Mouse (Mus musculus) CH12.LX (cell line): ENCODE results near the gene Nradd. TPM values are rescaled to one million over a fixed set of nuclear protein-coding genes. Genes with fewer than 3 reads are reported as not detected.

ENCODE experiments used
- DNase-seq: peaks from one replicate; pipeline ENCODE4 v3.0.0-alpha.2; 2013; ENCODE audit errors: extremely low read depth
- H3K27ac ChIP-seq: 2 replicates; pipeline ENCODE4 v1.5.1; 2012; ENCODE audit warnings: low read depth, mild to moderate bottlenecking, control low read depth, moderate library complexity; ENCODE audit not compliant: insufficient read depth
- H3K27me3 ChIP-seq: replicated peaks from 2 replicates; pipeline ENCODE3; 2012; ENCODE audit warnings: inconsistent platforms
- H3K36me3 ChIP-seq, 2 experiments: replicated peaks in 1 of 2; 2 replicates each; pipeline versions ENCODE3 to v1.6.1; 2012; ENCODE audit warnings: inconsistent platforms in 1 of 2, low read length in 1 of 2, mild to moderate bottlenecking in 1 of 2, mixed read lengths in 1 of 2, moderate library complexity in 1 of 2; ENCODE audit not compliant: control insufficient read depth in 1 of 2, insufficient read depth in 1 of 2
- H3K4me1 ChIP-seq, 2 experiments: 2 replicates each; pipeline ENCODE4 v1.6.1; 2012; ENCODE audit warnings: inconsistent platforms in 1 of 2, moderate library complexity in 1 of 2; ENCODE audit not compliant: insufficient read depth in 2 of 2, control insufficient read depth in 1 of 2
- H3K4me2 ChIP-seq: 2 replicates; pipeline ENCODE4 v1.6.1; 2012; ENCODE audit warnings: low read depth, mild to moderate bottlenecking, control low read depth; ENCODE audit not compliant: poor library complexity, insufficient read depth, severe bottlenecking
- H3K4me3 ChIP-seq, 3 experiments: fragments of 150-350 bp in 1 of 3; sonication (generic) in 1 of 3; replicated peaks in 1 of 3; 2 replicates each; pipeline versions ENCODE3 to v1.5.1; 2011 to 2012; ENCODE audit warnings: low read depth in 2 of 3, low read length in 2 of 3, mild to moderate bottlenecking in 2 of 3, moderate library complexity in 2 of 3, control low read depth in 1 of 3, improper control_type of control experiment in 1 of 3, inconsistent platforms in 1 of 3, mixed read lengths in 1 of 3; ENCODE audit not compliant: poor library complexity in 1 of 3
- H3K79me2 ChIP-seq: replicated peaks from 2 replicates; pipeline ENCODE4 v1.6.1; 2012; ENCODE audit warnings: mild to moderate bottlenecking, moderate library complexity; ENCODE audit not compliant: control insufficient read depth, poor library complexity, insufficient read depth, severe bottlenecking; ENCODE audit errors: extremely low read depth
- H3K9ac ChIP-seq: 2 replicates; pipeline ENCODE4 v1.6.1; 2012; ENCODE audit warnings: low read depth, mild to moderate bottlenecking, control low read depth, moderate library complexity; ENCODE audit not compliant: insufficient read depth
- H3K9me3 ChIP-seq: replicated peaks from 2 replicates; pipeline ENCODE3; 2012; ENCODE audit warnings: low read length, inconsistent platforms, mixed read lengths
- BHLHE40 ChIP-seq: IDR thresholded peaks from 2 replicates; pipeline ENCODE4 v1.6.1; 2011; ENCODE audit warnings: mild to moderate bottlenecking, low read depth, low read length, improper control_type of control experiment
- CTCF ChIP-seq, 2 experiments: IDR thresholded peaks in 1 of 2; conservative IDR thresholded peaks in 1 of 2; 2 replicates each; pipeline ENCODE4 v1.5.1; 2011 to 2012; ENCODE audit warnings: low read depth in 2 of 2, low read length in 2 of 2, improper control_type of control experiment in 1 of 2, inconsistent platforms in 1 of 2, mild to moderate bottlenecking in 1 of 2, moderate library complexity in 1 of 2
- E2F4 ChIP-seq: IDR thresholded peaks from 2 replicates; pipeline ENCODE4 v1.6.1; 2011; ENCODE audit warnings: low read depth, low read length, improper control_type of control experiment; ENCODE audit not compliant: insufficient replicate concordance
- ELF1 ChIP-seq: IDR thresholded peaks from 2 replicates; pipeline ENCODE4 v1.6.1; 2014; ENCODE audit warnings: low read depth, mild to moderate bottlenecking, inconsistent platforms, low read length, improper control_type of control experiment
- EP300 ChIP-seq: IDR thresholded peaks from 2 replicates; pipeline ENCODE4 v1.6.1; 2011; ENCODE audit warnings: low read length, improper control_type of control experiment
- ETS1 ChIP-seq: conservative IDR thresholded peaks from 2 replicates; pipeline ENCODE4 v1.6.1; 2012; ENCODE audit warnings: low read depth, mild to moderate bottlenecking, inconsistent platforms, low read length, improper control_type of control experiment, moderate library complexity
- IRF4 ChIP-seq: IDR thresholded peaks from 2 replicates; pipeline ENCODE4 v1.6.1; 2014; ENCODE audit warnings: low read depth, mild to moderate bottlenecking, inconsistent platforms, low read length, improper control_type of control experiment
- JUND ChIP-seq: conservative IDR thresholded peaks from 2 replicates; pipeline ENCODE4 v1.6.1; 2011; ENCODE audit warnings: low read depth, low read length, improper control_type of control experiment
- KAT2A ChIP-seq: IDR thresholded peaks from 2 replicates; pipeline ENCODE4 v1.6.1; 2012; ENCODE audit warnings: low read length, improper control_type of control experiment, inconsistent platforms; ENCODE audit not compliant: insufficient replicate concordance
- MAFK ChIP-seq: IDR thresholded peaks from 2 replicates; pipeline ENCODE4 v1.6.1; 2011; ENCODE audit warnings: low read length, improper control_type of control experiment; ENCODE audit not compliant: insufficient replicate concordance
- MAX ChIP-seq: IDR thresholded peaks from 2 replicates; pipeline ENCODE4 v1.6.1; 2011; ENCODE audit warnings: low read length, improper control_type of control experiment
- MAZ ChIP-seq: IDR thresholded peaks from 2 replicates; pipeline ENCODE4 v1.6.1; 2012; ENCODE audit warnings: low read depth, mild to moderate bottlenecking, inconsistent platforms, low read length, improper control_type of control experiment, moderate library complexity
- MEF2A ChIP-seq: IDR thresholded peaks from 2 replicates; pipeline ENCODE4 v1.6.1; 2014; ENCODE audit warnings: low read depth, mild to moderate bottlenecking, inconsistent platforms, low read length, improper control_type of control experiment, borderline replicate concordance
- MXI1 ChIP-seq: IDR thresholded peaks from 2 replicates; pipeline ENCODE4 v1.6.1; 2011; ENCODE audit warnings: mild to moderate bottlenecking, low read depth, low read length, improper control_type of control experiment
- NELFE ChIP-seq: IDR thresholded peaks from 2 replicates; pipeline ENCODE4 v1.6.1; 2011; ENCODE audit warnings: low read depth, low read length, improper control_type of control experiment
- POLR2AphosphoS2 ChIP-seq: IDR thresholded peaks from 2 replicates; pipeline ENCODE4 v1.6.1; 2011; ENCODE audit warnings: low read depth, low read length, improper control_type of control experiment
- RAD21 ChIP-seq: IDR thresholded peaks from 2 replicates; pipeline ENCODE4 v1.6.1; 2011; ENCODE audit warnings: low read depth, mild to moderate bottlenecking, low read length, improper control_type of control experiment, moderate library complexity
- RCOR1 ChIP-seq: conservative IDR thresholded peaks from 2 replicates; pipeline ENCODE4 v1.6.1; 2012; ENCODE audit warnings: low read depth, mild to moderate bottlenecking, inconsistent platforms, low read length, improper control_type of control experiment
- TBP ChIP-seq: conservative IDR thresholded peaks from 2 replicates; pipeline ENCODE4 v1.6.1; 2011; ENCODE audit warnings: low read depth, low read length, improper control_type of control experiment
- TCF12 ChIP-seq: IDR thresholded peaks from 2 replicates; pipeline ENCODE4 v1.6.1; 2014; ENCODE audit warnings: low read depth, mild to moderate bottlenecking, inconsistent platforms, low read length, improper control_type of control experiment
- USF1 ChIP-seq: IDR thresholded peaks from 2 replicates; pipeline ENCODE4 v1.6.1; 2014; ENCODE audit warnings: low read depth, mild to moderate bottlenecking, inconsistent platforms, low read length, improper control_type of control experiment
- USF2 ChIP-seq: conservative IDR thresholded peaks from 2 replicates; pipeline ENCODE4 v1.6.1; 2011; ENCODE audit warnings: low read depth, low read length, improper control_type of control experiment
- ZC3H11A ChIP-seq: IDR thresholded peaks from 2 replicates; pipeline ENCODE4 v1.6.1; 2012; ENCODE audit warnings: low read depth, mild to moderate bottlenecking, inconsistent platforms, low read length, improper control_type of control experiment
- ZMIZ1 ChIP-seq: IDR thresholded peaks from 2 replicates; pipeline ENCODE4 v1.6.1; 2012; ENCODE audit warnings: low read depth, mild to moderate bottlenecking, inconsistent platforms, low read length, improper control_type of control experiment
- ZNF384 ChIP-seq: IDR thresholded peaks from 2 replicates; pipeline ENCODE4 v1.6.1; 2012; ENCODE audit warnings: low read depth, low read length, improper control_type of control experiment, inconsistent platforms
- dilution Hi-C: fragments of 300-500 bp; cut with MboI; formaldehyde crosslinking; loops from 2 replicates; pipeline ENCODE4 v1.14.3; 2020; ENCODE audit warnings: low sequenced_read_pairs; ENCODE audit not compliant: extremely low pct_unique_long_range_greater_than_20kb, extremely low pct_ligation_motif_present
- in situ Hi-C: fragments of 300-500 bp; cut with MboI; formaldehyde crosslinking; loops from 3 replicates; pipeline ENCODE4 v1.14.3; 2019; ENCODE audit warnings: low sequenced_read_pairs, low pct_ligation_motif_present, low pct_unique_long_range_greater_than_20kb, mixed read lengths
- polyA plus RNA-seq: library from polyadenylated mRNA; unstranded; fragments of >175 nt; gene quantifications from 2 replicates; pipeline ENCODE4 v1.2.1, GENCODE M21; 2012; ENCODE audit warnings: low read depth; ENCODE audit not compliant: insufficient read length
- total RNA-seq, 2 experiments: library from RNA; depleted of rRNA; stranded (reverse); fragments of 300-350 nt in 1 of 2; fragments of >200 nt in 1 of 2; gene quantifications; 2 replicates each; pipeline ENCODE4 v1.2.3; 2012 to 2014

The Nradd gene
- total and polyA plus RNA-seq, 3 experiments: 8.9 to 18.4 (median 15.8) TPM

DNA sequence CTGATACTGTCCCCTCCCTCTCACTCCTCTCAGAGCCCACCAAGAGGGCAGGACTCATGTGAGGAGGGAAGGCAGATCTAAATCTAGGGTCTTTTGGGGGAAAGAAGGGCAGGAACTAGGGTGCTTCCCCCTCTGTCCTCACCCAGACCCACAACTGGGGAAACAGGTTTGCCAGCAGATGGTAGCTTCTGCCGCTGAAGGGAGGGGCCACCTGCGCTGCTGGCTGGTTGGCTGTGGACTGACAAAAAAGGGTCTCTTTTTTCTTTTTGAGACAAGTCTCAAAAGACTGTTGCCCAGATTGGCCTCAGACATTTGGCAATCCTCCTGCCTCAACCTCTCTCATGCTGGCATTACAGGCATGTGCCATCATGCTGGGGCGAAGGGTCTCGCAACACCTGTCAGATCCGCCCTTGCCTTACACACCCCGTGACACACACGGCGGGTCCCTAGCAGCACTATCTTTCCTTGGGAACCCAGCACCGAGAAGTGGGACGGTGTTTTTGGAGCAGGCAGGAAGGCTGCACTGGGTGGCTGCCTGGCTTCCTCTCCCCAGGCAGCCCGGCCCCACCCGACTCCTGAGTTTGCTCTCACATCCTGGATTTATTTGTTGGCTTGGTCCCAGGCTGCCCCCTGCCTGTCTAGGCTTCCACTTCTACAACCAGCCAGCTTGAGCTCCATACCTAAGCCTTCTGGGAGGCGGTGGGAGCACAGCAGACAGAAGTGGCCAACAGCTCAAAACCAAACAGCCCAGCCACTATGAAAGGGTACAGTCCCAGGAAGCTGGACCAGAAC lies 27.9 kb upstream of the Nradd start:
- H3K4me1 ChIP-seq: peaks cover 16 to 53% of the 10 kb centered on the region in 2 experiments
- no peak for TF ChIP-seq IRF4
- TF ChIP-seq MAX: no peak
- peak in 1 of 2 experiments; percentile 34; a peak in 1 of 4 replicates for TF ChIP-seq CTCF (conservative IDR thresholded peaks at IDR 0.05 in 1 of 2, IDR thresholded peaks at IDR 0.05 in 1 of 2; ENCODE audit: low read depth in 2 of 2, low read length in 2 of 2)
- peak; percentile 25 for TF ChIP-seq RAD21
- TF ChIP-seq, all 38 proteins: peak for 2
- H3K4me2 ChIP-seq: peak overlapping the region; percentile 67
- peaks cover 0 to 13% of the 10 kb centered on the region in 2 experiments for H3K36me3 ChIP-seq
- no peak overlapping the region for H3K9ac ChIP-seq
- H3K27me3 ChIP-seq: no peaks in the 10 kb centered on the region
- dilution Hi-C loops: no loop called here
- no peaks in the 10 kb centered on the region for H3K79me2 ChIP-seq
- H3K27ac ChIP-seq: no peak overlapping the region
- no peak for DNase-seq
- peak overlapping the region in 1 of 3 experiments; percentile 79 for H3K4me3 ChIP-seq
- no peaks in the 10 kb centered on the region for H3K9me3 ChIP-seq
- in situ Hi-C loops: no loop called here

- Histone ChIP-seq H3K9ac (no peak overlapping the region), H3K79me2 (no peaks in the 10 kb centered on the region), H3K4me3 (no peak overlapping the region), H3K27me3 (no peaks in the 10 kb centered on the region), H3K4me2 (no peak overlapping the region), H3K27ac (no peak overlapping the region), H3K36me3 (peaks cover 0 to 17% of the 10 kb centered on the region in 2 experiments), H3K9me3 (no peaks in the 10 kb centered on the region), H3K4me1 (peaks cover 20 to 63% of the 10 kb centered on the region in 2 experiments)
- TF ChIP-seq IRF4 (no peak), ETS1 (no peak), USF2 (no peak), RCOR1 (no peak), NELFE (no peak), MAFK (no peak), POLR2AphosphoS2 (no peak), JUND (no peak), BHLHE40 (no peak), MAX (no peak)
- in situ Hi-C loops (no loop called here), dilution Hi-C loops (no loop called here)
- no peak for DNase-seq
These were observed 25.5 kb upstream of the Nradd start for GRCm38 (mm10) chr9:110649775-110650174.

DNA sequence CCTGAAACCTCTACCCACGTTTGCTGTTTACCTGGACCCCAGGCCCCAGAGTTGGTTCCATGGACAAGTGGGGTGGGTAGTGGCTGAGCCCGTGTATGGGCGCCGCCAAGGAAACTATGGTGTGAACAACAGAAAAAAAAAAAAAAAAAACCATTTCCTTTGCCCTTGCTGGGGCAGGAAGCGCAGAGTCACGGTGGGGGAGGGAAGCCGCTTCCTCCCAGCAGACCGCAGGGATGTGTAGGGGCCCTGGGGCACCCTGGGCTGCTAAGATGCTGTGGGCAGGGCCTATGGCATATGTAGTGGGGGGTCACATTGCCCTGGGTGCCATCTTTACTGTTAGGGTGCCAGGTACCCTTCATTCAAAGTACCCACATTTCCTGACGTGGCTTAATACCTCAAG lies 21.0 kb upstream of the Nradd start:
- Histone ChIP-seq H3K4me1 (peaks cover 25 to 66% of the 10 kb centered on the region in 2 experiments), H3K9me3 (no peaks in the 10 kb centered on the region), H3K4me3 (peak overlapping the region; percentile 26 to 54 (median 50)), H3K9ac (peak overlapping the region; percentile 73), H3K4me2 (peak overlapping the region; percentile 61), H3K36me3 (peaks cover 10 to 50% of the 10 kb centered on the region in 2 experiments), H3K27me3 (no peaks in the 10 kb centered on the region), H3K27ac (peak overlapping the region; percentile 56), H3K79me2 (no peaks in the 10 kb centered on the region)
- in situ Hi-C loops: no loop called here
- DNase-seq: peak; percentile 80
- dilution Hi-C loops: no loop called here
- TF ChIP-seq ZC3H11A (no peak), TBP (no peak), MAFK (peak; percentile 40; the same call in 1 of the 2 replicates), USF1 (no peak), ZNF384 (peak; percentile 97), EP300 (peak; percentile 32; the same call in 1 of the 2 replicates), KAT2A (no peak), IRF4 (peak; percentile 32; the same call in 1 of the 2 replicates), ZMIZ1 (no peak), MXI1 (no peak), E2F4 (no peak), ELF1 (peak; percentile 69), MAZ (no peak; the same call in none of the 2 replicates), MEF2A (peak; percentile 43; the same call in 1 of the 2 replicates), TCF12 (peak; percentile 28; the same call in 1 of the 2 replicates)
